Mouse (Mus musculus) B cell, adult 2 months (primary cell): ENCODE results near the gene Atg4d.
A peak's percentile ranks its signal among the peaks of the same experiment; 100 is the strongest.
"Not testable (repeated sequence)": the region's sequence is repeated elsewhere in the genome, so short reads cannot be mapped to it uniquely, and the experiment has no call there.

ENCODE experiments used
- DNase-seq, 2 experiments: peaks; one replicate each; pipeline ENCODE4 v3.0.0; 2022

The Atg4d gene

DNA sequence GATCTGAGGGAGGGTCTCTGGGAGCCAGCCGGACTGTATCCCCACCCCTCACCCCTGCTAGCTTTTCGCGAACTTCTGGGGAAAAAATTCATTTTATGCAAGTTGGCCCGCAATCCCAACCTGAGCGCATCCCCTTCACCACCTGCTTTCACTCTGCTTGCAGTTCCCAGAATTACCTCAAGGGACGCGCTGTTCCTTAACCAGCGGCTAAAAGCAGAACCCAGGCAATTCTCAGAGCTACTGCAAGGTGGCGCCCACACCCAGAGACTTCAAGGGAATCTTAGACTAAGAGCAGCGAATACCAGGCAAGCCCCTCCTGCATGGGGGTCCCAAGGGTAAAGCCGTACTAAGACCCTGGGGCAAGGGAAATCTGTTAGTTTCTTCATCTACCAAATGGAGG is 23.8 kb upstream of the Atg4d start:
- peak; percentile 85 to 86 for DNase-seq

DNA sequence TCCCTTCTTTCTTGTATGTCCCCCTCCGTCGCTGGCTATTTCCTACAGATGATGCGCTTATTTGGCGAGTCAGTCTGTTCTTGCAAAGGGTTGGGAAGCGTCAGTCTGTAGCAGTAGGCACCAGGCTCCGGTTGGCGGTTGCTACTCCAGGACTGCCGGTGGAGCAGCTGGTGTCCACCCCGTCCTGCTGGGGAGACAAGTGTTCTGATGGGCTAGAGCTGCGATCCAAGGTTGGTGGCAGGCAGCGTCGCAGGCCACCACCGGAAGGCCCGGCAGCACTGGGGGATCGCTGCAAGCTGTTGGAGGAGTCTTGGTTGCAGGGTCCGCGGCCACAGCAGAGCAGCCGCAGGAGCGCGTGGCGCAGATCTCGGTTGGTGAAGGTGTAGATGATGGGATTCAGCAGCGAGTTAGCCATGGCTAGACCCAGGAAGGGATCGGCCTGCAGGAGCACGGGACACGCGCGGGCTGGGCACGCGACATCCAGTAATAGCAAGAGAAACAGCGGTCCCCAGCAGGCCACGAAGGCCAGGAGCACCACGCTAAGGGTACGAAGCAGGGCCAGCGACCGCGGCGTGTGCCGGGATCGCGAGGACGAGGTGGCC is 21.2 kb upstream of the Atg4d start:
- no peak for DNase-seq

DNA sequence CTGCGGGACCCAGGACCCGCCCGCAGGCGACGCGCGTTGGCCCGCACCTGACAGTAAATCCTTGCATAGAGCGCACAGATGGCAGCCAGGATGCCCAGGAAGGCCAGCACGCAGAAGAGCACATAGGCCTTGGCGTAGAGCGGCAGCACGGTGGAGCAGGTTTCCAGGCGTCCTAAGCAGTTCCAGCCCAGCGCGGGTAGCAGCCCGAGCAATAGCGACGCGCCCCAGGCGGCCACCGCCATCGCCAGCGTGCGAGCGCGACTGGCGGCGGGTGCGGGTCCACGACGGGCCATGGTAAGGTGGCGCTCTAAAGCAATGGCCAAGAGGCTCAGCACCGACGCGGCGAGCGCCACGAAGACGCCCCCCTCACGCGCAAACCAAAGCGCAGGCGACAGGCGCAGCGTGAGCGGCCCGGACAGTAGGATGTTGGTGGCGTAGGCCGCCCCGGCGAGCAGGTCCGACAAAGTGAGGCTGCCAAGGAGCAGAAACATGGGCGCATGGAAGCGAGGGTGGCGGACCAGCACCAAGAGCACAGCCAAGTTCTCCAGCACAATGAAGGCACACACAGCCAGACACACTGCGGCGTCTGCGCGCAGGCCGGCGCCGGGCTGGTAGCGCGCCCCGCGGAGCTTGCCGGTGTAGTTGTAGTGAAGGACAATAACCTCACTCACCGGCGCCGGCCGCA is 20.5 kb upstream of the Atg4d start:
- DNase-seq, result peak in 1 of 2 experiments; percentile 46

DNA sequence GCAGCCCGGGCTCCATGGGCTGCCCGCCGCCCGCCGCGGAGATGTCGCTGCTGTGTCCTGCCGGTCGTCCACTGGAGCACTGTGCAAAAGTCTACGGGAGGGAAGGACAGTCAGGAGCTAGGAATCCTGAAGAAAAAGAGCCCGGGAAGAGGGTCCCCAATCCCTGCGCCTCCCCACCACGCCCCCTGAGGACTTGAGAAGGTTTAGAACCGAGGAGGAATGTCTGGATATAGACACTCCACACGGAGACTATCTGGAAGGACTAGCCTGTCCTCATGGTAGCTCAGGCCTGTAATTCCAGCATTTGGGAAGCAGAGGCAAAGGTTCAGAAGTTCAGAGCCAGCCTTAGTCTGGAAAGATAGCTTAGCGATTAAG is 20.0 kb upstream of the Atg4d start:
- DNase-seq, result no peak

DNA sequence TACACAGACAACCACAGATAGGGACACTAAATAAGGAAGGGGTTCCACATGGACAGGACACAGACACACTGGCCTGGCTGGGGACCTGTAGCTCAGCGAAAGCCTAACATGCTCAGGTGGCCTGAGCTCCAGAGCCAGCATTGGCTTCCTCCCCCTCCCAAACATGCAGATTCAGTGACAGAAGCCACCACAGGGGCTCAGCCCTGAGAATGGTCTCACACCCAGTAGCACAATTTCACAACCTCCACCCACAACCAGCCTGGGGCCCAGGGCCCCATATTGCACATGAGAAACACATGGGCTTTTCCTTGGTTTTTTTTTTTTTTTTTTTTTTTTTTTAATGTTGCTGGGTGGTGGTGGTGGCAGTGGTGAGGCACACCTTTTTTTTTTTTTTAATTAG is 18.8 kb upstream of the Atg4d start:
- no peak for DNase-seq

DNA sequence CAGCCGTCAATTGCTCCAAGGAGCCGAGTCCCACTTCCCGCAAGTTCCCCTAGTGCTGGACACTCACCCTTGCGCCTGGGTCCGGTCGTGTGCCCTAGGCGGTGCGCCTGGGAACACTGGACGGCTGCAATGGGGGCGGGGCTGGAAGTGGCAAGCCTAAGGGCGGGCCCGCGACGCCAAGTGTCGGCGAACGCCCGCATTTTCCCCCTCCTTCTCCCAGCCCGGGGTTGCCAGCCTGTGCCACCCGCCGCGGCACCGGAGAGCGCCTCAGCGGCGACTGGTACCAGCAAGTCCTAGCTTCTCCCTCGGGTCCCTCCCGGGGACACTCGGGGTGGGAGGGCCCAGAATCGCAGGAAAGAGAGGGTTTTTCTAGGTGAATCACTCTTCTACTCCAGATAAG is 16.8 kb upstream of the Atg4d start, which contains the start of gene S1pr5:
TSS of gene S1pr5 (minus strand) at position 118 of the 400 bp plus-strand sequence.
- no peak for DNase-seq

DNA sequence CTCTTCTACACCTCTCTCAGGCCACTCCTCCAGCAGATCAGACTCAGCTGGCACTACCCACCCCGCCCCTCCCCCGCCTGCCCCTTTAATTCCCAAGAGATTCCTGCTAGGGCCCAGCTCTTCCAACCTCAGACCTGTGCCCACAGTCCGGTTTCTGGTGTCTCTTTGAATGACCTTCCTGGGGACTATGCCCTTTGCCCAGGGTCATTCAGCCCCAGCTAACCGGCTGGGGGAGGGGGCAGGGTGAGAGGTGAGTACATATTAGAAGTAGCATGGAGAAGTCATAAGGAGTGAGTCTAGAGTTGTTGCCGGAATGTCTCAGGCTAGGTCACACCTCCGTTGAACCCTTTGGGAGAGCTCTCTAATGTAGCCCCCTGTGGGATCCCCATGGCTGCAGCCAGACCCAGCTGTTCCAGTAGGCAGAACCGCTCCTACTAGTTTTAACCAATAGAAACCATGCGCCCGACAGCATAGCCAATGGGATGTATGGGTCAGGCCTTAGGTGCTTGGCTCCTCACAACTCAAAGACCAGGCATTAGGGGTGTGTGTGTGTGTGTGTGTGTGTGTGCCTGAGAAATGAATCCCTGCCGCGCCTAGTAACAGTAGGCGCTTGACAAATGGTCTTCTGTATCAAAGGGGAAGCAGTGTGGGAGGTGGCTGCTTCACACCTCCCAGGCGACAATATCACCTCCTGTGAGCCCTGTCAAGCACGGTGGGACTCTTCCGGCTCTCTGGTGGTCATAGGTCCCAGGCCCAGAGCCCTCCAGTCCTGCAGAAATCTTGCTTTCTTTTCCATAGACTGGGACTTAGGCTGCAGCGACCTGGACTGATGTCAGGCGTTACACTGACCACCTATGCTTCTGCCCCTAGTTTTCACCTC is 15.2 kb upstream of the Atg4d start:
- no peak for DNase-seq

DNA sequence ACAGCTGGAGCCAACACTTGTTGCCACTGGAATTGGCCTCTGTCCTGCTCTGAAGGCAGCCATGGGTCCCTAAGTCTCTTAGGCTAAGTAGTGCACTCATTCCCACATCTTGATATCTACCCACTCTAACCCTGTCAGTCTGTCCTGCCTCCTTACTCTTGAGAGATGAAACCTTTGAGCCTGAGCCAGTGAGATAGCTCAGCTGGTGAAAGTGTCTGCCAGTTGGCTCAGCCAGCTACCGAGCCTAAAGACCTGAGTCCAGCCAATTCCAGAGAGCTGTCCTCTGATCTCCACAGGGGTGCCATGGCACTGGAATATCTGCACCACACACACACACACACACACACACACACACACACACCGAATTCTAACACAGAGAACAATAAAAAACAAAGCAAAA is 14.6 kb upstream of the Atg4d start:
- no peak for DNase-seq

DNA sequence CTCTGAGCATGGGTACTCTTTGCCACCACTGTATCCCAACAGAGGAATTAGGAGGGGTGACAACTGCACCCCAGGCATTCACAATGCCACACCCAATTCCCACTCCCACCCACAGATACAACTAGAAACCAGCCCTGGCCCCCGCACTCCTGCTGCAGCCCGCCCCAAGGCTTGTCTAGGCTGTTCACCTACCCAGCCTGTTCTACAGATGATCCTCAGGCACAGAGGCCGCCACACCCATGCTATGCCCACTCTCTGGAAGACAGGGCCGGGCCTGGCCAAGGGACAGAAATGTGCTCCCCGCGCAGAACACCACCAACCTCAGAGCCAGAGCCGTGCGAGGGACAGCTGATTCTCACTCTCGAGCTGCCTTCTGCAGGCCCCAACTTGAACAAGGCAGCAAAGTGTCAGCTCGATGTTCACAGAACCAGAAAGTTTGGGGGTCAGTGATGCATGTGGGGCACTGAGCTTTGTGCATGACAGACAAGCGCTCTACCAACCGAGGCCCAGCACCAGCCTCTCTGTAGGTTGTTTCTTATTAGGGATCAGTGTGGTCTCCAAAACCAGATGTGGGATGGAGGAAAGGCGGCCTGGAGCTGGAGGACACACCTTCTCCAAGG is 13.9 kb upstream of the Atg4d start:
- DNase-seq, result no peak

DNA sequence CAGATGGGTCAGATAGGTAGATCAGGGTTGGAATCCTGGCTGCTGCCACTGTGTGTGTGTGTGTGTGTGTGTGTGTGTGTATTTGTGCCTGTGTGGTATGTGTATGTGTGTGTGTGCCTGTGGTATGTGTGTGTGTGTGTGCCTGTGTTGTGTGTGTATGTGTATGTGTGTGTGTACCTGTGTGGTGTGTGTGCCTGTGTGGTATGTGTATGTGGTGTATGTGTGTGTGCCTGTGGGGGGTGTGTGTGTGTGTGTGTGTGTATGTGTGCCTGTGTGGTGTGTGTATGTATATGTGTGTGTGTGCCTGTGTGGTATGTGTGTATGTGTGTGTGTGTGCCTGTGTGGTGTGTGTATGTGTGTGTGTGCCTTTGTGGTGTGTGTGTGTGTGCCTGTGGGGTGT is 10.4 kb upstream of the Atg4d start:
- no peak for DNase-seq

DNA sequence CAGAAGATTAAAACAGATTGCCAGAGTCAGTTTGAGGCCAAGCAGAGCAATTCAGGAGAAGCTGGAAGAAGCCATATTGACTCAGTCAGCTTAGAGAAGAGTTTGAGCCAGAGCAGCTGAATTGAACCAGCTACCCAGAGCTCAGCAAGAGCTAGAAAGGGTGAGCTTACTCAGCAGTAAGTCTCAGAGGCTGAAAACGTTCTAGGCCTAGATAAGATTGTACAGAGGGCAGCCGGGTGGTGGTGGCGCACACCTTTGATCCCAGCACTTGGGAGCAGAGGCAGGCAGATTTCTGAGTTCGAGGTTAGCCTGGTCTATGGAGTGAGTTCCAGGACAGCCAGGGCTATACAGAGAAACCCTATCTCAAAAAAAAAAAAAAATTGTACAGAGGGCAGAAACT is 8.7 kb upstream of the Atg4d start:
- not testable (repeated sequence) for DNase-seq

DNA sequence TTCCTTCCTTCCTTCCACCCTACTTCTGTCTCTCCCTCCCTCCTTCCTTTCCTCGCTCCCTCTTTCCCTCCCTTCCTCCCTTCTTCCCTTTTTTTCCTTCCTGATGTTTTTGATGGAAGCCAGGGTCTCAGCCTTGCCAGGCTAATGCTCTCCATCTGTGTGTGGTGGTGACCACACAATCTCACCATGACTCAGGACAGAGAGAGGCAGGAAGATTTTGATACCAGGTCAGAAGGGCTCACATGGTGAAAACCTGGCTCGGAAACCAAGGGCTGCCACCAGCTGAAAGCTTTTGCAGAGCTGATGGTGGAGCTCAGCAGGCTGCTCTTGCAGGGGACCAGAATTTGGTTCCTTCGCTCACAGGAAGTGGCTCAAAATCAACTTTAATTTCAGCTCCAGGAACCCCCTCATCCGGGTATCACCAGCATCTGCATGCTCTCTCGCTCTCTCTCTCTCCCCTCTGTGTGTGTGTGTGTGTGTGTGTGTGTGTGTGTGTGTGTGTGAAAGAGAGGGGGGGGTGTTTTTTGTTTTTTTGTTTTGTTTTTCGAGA is 4.5 kb upstream of the Atg4d start:
- DNase-seq, result no peak

DNA sequence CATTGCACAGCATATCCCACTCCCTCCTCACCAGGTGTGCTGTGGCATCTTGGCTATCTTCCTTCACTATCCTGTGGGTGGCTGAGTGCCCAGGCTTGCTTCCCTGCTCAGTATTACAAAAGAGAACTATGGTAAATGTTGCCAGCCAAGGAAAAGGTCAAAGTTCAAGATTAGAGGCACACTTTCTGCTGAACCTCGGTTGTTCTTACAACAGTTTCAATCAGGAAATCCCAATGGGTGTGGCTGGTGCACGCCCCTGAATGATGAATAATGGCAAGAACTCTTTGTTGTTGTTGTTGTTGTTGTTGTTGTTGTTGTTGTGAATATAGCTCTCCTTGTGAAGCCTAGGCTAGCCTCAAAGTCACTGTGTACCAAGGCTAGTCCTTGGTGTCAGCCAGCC is 3.3 kb upstream of the Atg4d start:
- no peak for DNase-seq

DNA sequence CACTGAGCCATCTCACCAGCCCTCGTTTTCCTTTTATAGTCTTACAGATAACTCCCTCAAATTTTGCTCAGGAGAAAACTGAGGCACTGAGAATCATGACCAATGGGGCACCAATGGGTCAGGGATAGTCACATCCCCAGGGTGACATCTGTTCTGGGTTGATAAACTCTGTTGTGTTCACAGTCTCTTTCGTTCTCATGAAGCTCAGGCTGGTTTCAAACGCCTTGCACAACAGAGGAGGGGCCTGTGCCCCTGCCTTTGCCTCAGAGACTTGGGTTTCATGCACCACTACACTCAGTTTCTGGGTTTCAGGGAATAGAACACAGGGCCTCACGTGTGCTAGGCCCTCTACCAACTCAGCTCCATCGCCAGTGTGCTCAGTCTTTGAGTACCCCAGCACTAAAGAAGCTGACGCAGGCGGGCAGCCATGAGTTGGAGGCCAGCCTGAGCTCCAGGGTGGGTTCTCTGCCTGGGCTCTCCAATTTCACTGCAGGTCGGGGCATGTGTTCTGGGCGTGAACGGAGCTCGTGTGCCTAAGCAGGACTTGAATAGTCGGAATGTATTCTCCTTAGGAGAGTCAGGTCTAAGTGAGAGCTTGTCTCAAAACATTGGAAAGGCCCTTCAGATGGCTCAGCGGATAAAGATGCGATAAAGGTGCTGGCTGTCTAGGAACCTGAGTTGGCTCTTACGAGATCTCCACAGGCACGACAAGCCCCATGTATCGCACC is 657 bp upstream of the Atg4d start:
- no peak for DNase-seq

DNA sequence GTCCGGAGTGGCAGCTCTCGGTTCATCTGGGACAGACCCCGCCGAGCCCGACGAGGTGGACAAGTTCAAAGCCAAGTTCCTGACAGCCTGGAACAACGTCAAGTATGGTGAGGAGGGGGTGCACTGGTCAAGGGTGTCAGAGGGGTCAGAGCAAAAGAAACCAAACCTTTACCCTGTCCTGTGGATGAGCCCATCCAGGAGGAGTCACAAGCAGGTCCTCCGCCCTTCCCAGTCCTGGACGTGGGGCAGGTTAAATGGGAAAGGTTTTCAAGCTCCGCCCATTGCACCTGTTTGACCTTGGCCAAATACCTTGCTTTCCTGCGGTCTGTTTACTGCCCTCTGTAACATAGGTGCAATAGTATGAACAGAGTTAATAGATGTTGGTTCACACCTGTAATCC is 518 bp downstream of the Atg4d start:
- no peak for DNase-seq

DNA sequence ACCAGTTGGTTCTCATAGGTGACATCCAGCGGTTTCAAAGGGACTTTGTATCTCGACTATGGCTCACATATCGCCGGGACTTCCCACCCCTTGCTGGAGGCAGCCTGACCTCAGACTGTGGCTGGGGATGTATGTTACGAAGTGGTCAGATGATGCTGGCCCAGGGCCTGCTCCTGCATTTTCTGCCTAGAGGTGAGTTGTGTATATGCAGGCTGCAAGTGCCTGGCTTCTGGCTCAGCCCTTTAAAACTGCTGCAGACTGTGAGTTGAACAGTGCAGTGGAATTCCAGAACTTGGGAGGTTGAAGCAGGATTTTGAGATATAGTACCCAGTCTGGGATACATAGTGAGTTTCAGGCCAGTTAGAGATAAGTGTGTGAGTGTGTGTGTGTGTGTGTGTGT is 1.8 kb downstream of the Atg4d start:
- no peak for DNase-seq

DNA sequence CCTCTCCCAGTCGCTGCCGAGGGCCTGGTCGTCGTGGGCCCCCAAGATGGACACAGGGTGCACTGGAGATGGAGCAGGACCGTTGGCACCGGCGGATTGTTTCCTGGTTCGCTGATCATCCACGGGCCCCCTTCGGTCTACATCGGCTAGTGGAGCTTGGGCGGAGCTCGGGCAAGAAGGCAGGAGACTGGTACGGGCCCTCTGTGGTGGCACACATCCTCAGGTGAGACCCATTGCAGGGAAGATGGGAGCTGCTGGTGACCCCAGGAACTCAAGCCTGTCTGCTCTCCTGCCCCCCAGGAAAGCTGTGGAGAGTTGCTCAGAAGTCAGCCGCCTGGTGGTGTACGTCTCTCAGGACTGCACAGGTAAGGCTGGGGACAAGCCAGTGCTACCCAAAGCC is 3.2 kb downstream of the Atg4d start:
- DNase-seq, result no peak

DNA sequence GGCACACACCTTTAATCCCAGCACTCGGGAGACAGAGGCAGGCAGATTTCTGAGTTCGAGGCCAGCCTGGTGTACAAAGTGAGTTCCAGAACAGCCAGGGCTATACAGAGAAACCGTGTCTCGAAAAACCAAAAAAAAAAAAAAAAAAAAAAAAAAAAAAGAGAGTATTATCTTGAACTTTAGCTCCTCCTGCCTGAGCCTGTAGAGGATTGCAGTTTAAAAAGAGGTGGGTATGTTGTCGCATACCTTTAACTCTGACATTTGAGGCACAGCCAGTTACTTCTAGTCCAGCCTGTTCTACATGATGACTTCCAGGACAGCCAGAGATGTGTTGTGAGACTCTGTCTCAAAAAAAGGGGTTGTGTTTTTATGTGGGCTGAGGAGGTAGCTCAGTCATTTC is 4.5 kb downstream of the Atg4d start:
- DNase-seq, result not testable (repeated sequence)

DNA sequence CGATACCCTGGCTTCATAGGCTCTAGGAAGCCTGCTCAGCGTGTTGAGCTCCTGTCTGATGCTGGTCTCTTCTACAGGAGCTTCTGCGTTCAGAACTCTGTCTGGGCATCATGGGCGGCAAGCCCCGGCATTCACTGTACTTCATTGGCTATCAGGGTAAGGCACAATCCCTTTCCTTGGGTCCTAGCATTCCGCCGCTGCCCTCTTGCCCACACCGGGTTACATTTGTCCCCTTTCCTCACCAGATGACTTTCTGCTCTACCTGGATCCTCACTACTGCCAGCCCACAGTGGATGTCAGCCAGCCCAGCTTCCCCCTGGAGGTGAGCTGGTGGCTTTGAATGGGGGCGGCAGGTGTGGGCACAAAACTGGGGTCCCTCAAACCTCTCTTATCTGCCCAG is 7.3 kb downstream of the Atg4d start:
- no peak for DNase-seq

DNA sequence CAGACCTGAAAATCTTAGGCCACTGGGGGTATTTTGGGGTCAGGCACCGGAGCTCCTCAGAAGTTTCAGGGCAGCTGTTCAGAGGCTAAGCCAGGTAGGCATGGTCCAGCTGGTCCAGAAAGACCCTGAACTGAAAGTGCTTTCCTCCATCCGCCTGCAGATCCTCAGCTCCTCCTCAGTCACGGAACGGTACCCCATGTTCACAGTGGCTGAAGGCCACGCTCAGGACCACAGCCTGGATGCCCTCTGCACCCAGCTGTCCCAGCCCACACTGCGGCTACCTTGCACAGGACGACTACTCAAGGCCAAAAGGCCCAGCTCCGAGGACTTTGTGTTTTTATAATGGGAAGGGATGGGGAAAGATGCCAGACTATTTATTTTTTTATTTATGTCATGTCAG is 8.0 kb downstream of the Atg4d start:
- no peak for DNase-seq

DNA sequence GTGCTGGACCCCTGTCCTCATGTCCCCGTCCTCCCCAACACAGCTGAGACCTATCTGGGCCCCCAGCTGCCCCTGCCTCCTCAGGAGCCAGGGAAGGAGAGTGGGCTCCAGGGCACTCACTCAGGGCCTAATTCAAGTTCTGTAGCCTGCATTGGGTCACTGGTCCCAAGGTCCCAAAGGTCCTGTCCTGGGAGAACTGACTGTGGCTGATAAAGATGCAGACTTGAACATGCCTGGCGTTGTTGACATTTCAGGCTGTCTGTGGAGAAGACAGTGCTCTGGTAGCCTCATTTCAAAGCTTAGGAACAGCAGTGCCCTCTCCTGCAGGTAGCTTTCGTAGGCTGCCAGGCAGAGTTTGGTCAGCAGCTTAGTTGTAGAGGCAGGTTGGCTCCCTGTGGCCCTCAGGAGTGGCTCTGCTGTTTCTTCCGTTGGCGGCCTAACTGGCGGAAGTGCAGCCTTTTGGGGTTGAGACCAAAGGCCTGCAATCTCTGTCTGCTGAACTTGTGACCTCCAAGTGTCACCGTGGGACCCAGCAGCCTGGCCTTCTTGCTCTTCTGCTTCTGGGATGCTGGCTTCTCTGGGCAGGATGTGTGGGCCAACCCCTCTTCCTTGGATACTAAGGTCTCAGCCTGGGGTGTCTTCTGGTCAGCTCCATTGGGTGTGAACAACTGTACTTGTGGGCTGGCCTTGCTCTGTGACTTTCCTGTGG is 8.6 kb downstream of the Atg4d start:
- DNase-seq, result no peak

DNA sequence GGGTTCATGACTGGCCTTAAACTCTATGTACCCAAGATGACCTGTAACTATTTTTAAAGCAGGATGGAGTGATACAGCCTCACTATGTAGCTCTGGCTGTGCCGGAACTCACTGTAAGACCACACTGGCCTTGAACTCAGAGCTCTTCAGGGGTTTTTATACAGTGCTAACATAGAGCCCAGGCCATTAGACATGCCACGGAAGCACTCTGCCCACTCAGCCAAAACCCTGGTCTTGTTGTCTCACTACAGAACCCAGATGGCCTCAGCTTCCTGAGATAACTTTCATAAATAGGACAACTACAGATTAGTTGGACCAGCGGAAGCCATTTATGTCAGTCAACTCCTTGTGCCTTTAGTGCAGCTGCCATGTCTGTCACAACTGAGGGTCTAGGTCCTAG is 9.2 kb downstream of the Atg4d start:
- no peak for DNase-seq
